Mouse (Mus musculus) midbrain, embryonic 11.5 days (tissue): Measurements from ENCODE around the gene Grk2. TPM values are rescaled to one million over a fixed set of nuclear protein-coding genes. Genes with fewer than 3 reads are reported as not detected.
"Not testable (repeated sequence)": the region's sequence is repeated elsewhere in the genome, so short reads cannot be mapped to it uniquely, and the experiment has no call there.

ENCODE experiments used
- ATAC-seq: fragments of 200-750 bp; cut with Nextera tagmentation; 2 replicates; pipeline ENCODE4 v1.8.0; 2017; ENCODE audit warnings: moderate TSS enrichment, moderate library complexity; ENCODE audit not compliant: low FRiP score
- DNase-seq: peaks from one replicate; pipeline ENCODE4 v3.0.0; 2015; ENCODE audit warnings: low spot score; ENCODE audit errors: missing footprints
- H3K27ac ChIP-seq: fragments of 300-500 bp; sonication (generic); 2 replicates; pipeline ENCODE4 v1.5.1; 2014; ENCODE audit warnings: low read depth, low read length
- H3K27me3 ChIP-seq: fragments of 300-500 bp; sonication (generic); 2 replicates; pipeline ENCODE4 v1.6.1; 2014; ENCODE audit warnings: mild to moderate bottlenecking, low read length, moderate library complexity, mixed read lengths; ENCODE audit not compliant: control insufficient read depth, insufficient read depth
- H3K36me3 ChIP-seq: fragments of 300-500 bp; sonication (generic); 2 replicates; pipeline ENCODE4 v1.6.1; 2014; ENCODE audit warnings: mild to moderate bottlenecking, low read length, moderate library complexity, mixed read lengths; ENCODE audit not compliant: control insufficient read depth, insufficient read depth
- H3K4me1 ChIP-seq: fragments of 300-500 bp; sonication (generic); 2 replicates; pipeline ENCODE4 v1.6.1; 2014; ENCODE audit warnings: low read length; ENCODE audit not compliant: control insufficient read depth, insufficient read depth
- H3K4me2 ChIP-seq: fragments of 300-500 bp; sonication (generic); 2 replicates; pipeline ENCODE4 v1.6.1; 2014; ENCODE audit warnings: mild to moderate bottlenecking, moderate library complexity
- H3K4me3 ChIP-seq: fragments of 300-500 bp; sonication (generic); 2 replicates; pipeline ENCODE4 v1.5.1; 2014; ENCODE audit warnings: low read depth, low read length
- H3K9ac ChIP-seq: fragments of 300-500 bp; sonication (generic); 2 replicates; pipeline ENCODE4 v1.6.1; 2014; ENCODE audit warnings: low read length
- H3K9me3 ChIP-seq: fragments of 300-500 bp; sonication (generic); 2 replicates; pipeline ENCODE4 v1.6.1; 2016; ENCODE audit warnings: low read length; ENCODE audit not compliant: control insufficient read depth
- WGBS: fragments of 180-500 bp; shearing (Covaris S2); extraction: QIAGEN DNeasy Blood & Tissue Kit; methylation state at CpG from one replicate; pipeline ENCODE4 v1.1.7; 2014; 5-methylcytosine and 5-hydroxymethylcytosine counted together
- microRNA-seq: library from miRNA; unstranded; fragments of <30 nt; microRNA quantifications from one replicate; pipeline ENCODE4, GENCODE M21; 2017
- polyA plus RNA-seq: library from polyadenylated mRNA; unstranded; fragments of >200 nt; fragmentation: Nextera tagmentation; extraction: Ambion mirVana; gene quantifications from 2 replicates; pipeline ENCODE4 v1.2.1, GENCODE M21; 2014

Gene Grk2
- polyA plus RNA-seq, 1 experiment from 2014 or later: 16.5 TPM

DNA sequence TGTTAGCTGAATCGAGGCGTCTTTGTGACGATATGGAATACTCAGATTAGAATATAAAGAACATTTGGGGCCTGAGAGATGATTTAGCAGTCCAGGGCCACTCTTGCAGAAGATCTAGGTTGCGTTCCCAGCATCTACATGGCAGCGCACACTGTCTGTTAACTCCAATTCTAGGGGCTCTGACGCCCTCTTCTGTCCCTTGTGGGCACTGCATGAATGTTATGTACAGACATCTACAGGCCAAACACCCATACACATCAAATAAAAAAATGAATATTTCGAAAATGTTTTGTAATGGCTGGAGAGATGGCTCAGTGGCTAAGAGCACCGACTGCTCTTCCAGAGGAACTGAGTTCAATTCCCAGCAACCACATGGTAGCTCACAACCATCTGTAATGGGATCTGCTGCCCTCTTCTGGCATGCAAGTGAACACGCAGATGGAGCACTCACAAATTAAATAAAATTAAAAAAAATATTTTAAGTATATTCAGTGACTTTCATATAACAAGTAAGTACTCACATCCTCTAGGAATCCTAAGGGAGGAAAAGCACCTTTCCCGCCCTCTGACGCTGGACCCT is 50.3 kb downstream of the Grk2 start:
- 71% methylated on average over 11 of the region's 11 CpGs for WGBS
- H3K36me3 ChIP-seq: no peaks in the 10 kb centered on the region
- no peaks in the 10 kb centered on the region for H3K9me3 ChIP-seq
- no peak overlapping the region for H3K4me3 ChIP-seq
- no peak overlapping the region for H3K9ac ChIP-seq
- no peaks in the 10 kb centered on the region for H3K27me3 ChIP-seq
- no peak for DNase-seq
- no peak for ATAC-seq
- no peak overlapping the region for H3K27ac ChIP-seq
- H3K4me2 ChIP-seq: no peak overlapping the region
- H3K4me1 ChIP-seq: no peaks in the 10 kb centered on the region

DNA sequence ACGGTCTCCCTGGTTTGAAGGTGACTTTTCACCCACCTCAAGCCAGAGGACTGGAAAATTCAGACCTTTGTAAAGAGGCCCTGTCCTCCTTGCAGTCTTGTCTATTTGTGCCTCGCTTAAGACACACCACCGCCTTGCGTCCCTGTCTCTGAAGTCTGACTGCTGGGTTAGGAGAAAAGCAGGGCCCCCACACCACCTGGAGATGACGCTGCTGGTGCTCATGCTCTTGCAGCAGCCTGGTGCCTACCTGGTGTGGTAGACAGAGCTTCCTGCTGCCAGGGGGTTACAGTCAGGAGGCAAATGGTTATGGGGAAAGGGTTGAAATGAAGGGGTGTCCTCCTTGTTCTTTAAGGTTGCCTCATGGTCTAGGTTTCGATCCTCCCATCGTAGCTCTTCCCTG is 51.8 kb downstream of the Grk2 start:
- WGBS: 83% methylated on average over 7 of the region's 7 CpGs
- Histone ChIP-seq H3K36me3 (no peaks in the 10 kb centered on the region), H3K4me2 (no peak overlapping the region), H3K27ac (no peak overlapping the region), H3K4me3 (no peak overlapping the region), H3K9ac (no peak overlapping the region), H3K9me3 (no peaks in the 10 kb centered on the region), H3K4me1 (no peaks in the 10 kb centered on the region), H3K27me3 (no peaks in the 10 kb centered on the region)
- no peak for DNase-seq
- no peak for ATAC-seq

- 65% methylated on average over 1 of the region's 1 CpGs for WGBS
- not testable (repeated sequence) for H3K9me3 ChIP-seq, ATAC-seq, H3K4me1 ChIP-seq, H3K27ac ChIP-seq, H3K27me3 ChIP-seq, H3K4me2 ChIP-seq, H3K9ac ChIP-seq, H3K36me3 ChIP-seq, DNase-seq, H3K4me3 ChIP-seq
Measured at GRCm38 (mm10) chr19:4248683-4249082, 57.3 kb downstream of the Grk2 start.

DNA sequence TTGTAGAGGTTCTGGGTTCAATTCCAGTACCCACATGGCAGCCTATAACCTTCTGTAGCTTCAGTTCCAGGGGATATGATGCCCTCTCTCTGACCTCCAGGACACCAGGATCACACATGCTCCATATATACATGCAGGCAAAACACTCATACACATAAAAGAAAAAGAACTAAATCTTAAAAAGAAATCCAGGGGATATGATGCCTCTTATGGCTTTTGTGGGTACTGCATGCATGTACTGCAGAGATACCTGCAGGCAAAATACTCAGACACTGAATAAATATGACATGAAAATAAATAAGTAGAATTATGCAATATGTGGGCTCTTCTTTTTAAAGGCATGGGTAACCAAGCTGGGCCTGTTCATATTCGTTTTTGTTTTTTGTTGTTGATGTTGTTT is 59.0 kb downstream of the Grk2 start:
- ATAC-seq (no peak), DNase-seq (no peak)
- Histone ChIP-seq H3K27me3 (no peaks in the 10 kb centered on the region), H3K4me3 (no peak overlapping the region), H3K4me2 (no peak overlapping the region), H3K9ac (no peak overlapping the region), H3K4me1 (no peaks in the 10 kb centered on the region), H3K9me3 (no peaks in the 10 kb centered on the region), H3K36me3 (no peaks in the 10 kb centered on the region), H3K27ac (no peak overlapping the region)
- WGBS: 57% methylated on average over 1 of the region's 1 CpGs

GRCm38 (mm10) chr19:4244775-4245174 is 61.2 kb downstream of the Grk2 start:
- DNase-seq (no peak), ATAC-seq (no peak)
- Histone ChIP-seq H3K4me2 (no peak overlapping the region), H3K27ac (no peak overlapping the region), H3K4me3 (no peak overlapping the region), H3K4me1 (no peaks in the 10 kb centered on the region), H3K9me3 (no peaks in the 10 kb centered on the region), H3K36me3 (no peaks in the 10 kb centered on the region), H3K27me3 (no peaks in the 10 kb centered on the region), H3K9ac (no peak overlapping the region)
- WGBS: 88% methylated on average over 6 of the region's 6 CpGs

DNA sequence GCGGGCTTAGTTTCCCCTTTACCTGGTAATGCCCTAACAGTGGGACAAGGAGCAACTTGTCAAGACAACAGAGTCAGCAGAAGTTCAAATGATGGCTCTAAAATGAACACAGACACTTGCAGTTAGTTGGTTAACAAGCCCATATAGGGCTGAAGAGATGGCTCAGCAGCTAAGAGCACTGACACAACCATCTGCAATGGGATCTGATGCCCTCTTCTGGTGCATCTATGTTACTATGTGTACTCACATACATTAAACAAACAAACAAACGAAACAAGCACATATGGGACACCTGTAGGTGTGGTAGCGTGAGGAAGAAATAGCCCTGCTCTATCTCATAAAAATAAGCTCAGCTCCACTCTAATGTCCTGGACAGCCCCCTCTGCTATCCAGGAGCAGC is 63.6 kb downstream of the Grk2 start:
- Histone ChIP-seq H3K27me3 (no peaks in the 10 kb centered on the region), H3K36me3 (no peaks in the 10 kb centered on the region), H3K27ac (no peak overlapping the region), H3K4me1 (no peaks in the 10 kb centered on the region), H3K4me2 (no peak overlapping the region), H3K9ac (no peak overlapping the region), H3K9me3 (no peaks in the 10 kb centered on the region), H3K4me3 (no peak overlapping the region)
- WGBS: 59% methylated on average over 3 of the region's 3 CpGs
- ATAC-seq (no peak), DNase-seq (no peak)

GRCm38 (mm10) chr19:4240247-4240668 is 65.8 kb downstream of the Grk2 start:
- H3K36me3 ChIP-seq: no peaks in the 10 kb centered on the region
- H3K4me3 ChIP-seq: no peak overlapping the region
- no peak overlapping the region for H3K9ac ChIP-seq
- H3K4me2 ChIP-seq: no peak overlapping the region
- no peak overlapping the region for H3K27ac ChIP-seq
- H3K9me3 ChIP-seq: no peaks in the 10 kb centered on the region
- ATAC-seq (no peak), DNase-seq (no peak)
- H3K27me3 ChIP-seq: no peaks in the 10 kb centered on the region
- H3K4me1 ChIP-seq: no peaks in the 10 kb centered on the region
- 73% methylated on average over 8 of the region's 8 CpGs for WGBS

Small RNA genes lying within 50 kb of the gene (microRNA-seq; reads per million reads assigned to microRNA genes)
- 0.57 reads per million for gene Mir6985

Other genes with a start within 250 kb of the Grk2 start
- gene Gstp3, start 246.7 kb downstream of the Grk2 start, polyA plus RNA-seq: not detected in 2 replicates
- not detected in 2 replicates for gene Cabp2, start 224.6 kb downstream of the Grk2 start, polyA plus RNA-seq
- gene Cdk2ap2, start 209.0 kb downstream of the Grk2 start, polyA plus RNA-seq: 60.8 and 73.5 TPM in 2 replicates
- 11.2 and 11.3 TPM in 2 replicates for gene Pitpnm1, start 206.2 kb downstream of the Grk2 start, polyA plus RNA-seq
- gene Aip, start 180.4 kb downstream of the Grk2 start, polyA plus RNA-seq: 54.9 and 58.9 TPM in 2 replicates
- not detected in 2 replicates for gene Gpr152, start 166.4 kb downstream of the Grk2 start, polyA plus RNA-seq
- 0.11 TPM in 1 of 2 replicates, not detected in the other for gene Cabp4, start 162.2 kb downstream of the Grk2 start, polyA plus RNA-seq
- gene Coro1b, start 157.6 kb downstream of the Grk2 start, polyA plus RNA-seq: 105 and 127 TPM in 2 replicates
- 0.75 and 1.7 TPM in 2 replicates for gene Ptprcap, start 152.6 kb downstream of the Grk2 start, polyA plus RNA-seq
- gene Rps6kb2, start 142.9 kb downstream of the Grk2 start, polyA plus RNA-seq: 35.4 and 46.8 TPM in 2 replicates
- 2.5 and 2.9 TPM in 2 replicates for gene Carns1, start 130.7 kb downstream of the Grk2 start, polyA plus RNA-seq
- gene Tbc1d10c, start 114.9 kb downstream of the Grk2 start, polyA plus RNA-seq: 0.29 and 1.5 TPM in 2 replicates
- gene Ppp1ca, start 114.2 kb downstream of the Grk2 start, polyA plus RNA-seq: 874 and 929 TPM in 2 replicates
- 42.4 and 43.5 TPM in 2 replicates for gene Rad9a, start 104.6 kb downstream of the Grk2 start, polyA plus RNA-seq
- 0.31 and 0.32 TPM in 2 replicates for gene Clcf1, start 92.0 kb downstream of the Grk2 start, polyA plus RNA-seq
- not detected in 2 replicates for gene AC109138.7, start 91.9 kb downstream of the Grk2 start, polyA plus RNA-seq
- gene Pold4, start 74.3 kb downstream of the Grk2 start, polyA plus RNA-seq: 12.2 and 12.6 TPM in 2 replicates
- gene Ssh3, start 37.0 kb downstream of the Grk2 start, polyA plus RNA-seq: 2.1 and 2.3 TPM in 2 replicates
- 8.5 and 8.8 TPM in 2 replicates for gene Ankrd13d, start 23.1 kb downstream of the Grk2 start, polyA plus RNA-seq
- gene Kdm2a, start 92.1 kb upstream of the Grk2 start, polyA plus RNA-seq: 34.9 and 42.0 TPM in 2 replicates
- gene Rhod, start 133.2 kb upstream of the Grk2 start, polyA plus RNA-seq: 10.9 and 11.1 TPM in 2 replicates
- gene Syt12, start 171.2 kb upstream of the Grk2 start, polyA plus RNA-seq: 0.62 and 1.0 TPM in 2 replicates
- gene 2010003K11Rik, start 192.4 kb upstream of the Grk2 start, polyA plus RNA-seq: not detected in 2 replicates
- gene Pcx, start 204.2 kb upstream of the Grk2 start, polyA plus RNA-seq: 13.8 and 14.0 TPM in 2 replicates